Mouse (Mus musculus): Measurements from ENCODE around the gene Spg11.

Gene Spg11

GRCm38 (mm10) chr2:122117961-122118958, at the start of gene Spg11:
Gene Spg11, minus strand, starts transcription at chr2:122118386.
- peak; percentile 91 for DNase-seq (ENCODE audit: low spot score)

DNA sequence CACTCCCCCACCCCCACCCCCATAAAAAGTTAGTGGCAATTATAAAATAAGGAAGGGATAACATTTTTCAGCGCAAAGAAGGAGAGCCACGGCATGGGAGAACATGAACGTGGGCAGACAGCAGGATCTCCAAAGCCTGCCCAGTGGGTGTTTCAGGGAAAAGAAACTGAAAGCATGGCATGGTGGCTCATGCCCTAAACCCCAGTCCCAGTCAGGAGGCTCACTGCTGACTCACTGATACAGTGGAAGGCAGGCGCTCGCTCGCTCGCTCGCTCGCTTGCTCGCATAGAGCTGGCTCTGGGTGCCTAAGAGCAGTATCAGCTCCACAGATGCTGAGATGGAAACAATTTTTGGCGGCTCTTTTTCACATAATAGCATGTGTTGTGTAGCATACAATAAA, 46.1 kb upstream of the Spg11 start:
- DNase-seq (ENCODE audit: low spot score), result no peak

DNA sequence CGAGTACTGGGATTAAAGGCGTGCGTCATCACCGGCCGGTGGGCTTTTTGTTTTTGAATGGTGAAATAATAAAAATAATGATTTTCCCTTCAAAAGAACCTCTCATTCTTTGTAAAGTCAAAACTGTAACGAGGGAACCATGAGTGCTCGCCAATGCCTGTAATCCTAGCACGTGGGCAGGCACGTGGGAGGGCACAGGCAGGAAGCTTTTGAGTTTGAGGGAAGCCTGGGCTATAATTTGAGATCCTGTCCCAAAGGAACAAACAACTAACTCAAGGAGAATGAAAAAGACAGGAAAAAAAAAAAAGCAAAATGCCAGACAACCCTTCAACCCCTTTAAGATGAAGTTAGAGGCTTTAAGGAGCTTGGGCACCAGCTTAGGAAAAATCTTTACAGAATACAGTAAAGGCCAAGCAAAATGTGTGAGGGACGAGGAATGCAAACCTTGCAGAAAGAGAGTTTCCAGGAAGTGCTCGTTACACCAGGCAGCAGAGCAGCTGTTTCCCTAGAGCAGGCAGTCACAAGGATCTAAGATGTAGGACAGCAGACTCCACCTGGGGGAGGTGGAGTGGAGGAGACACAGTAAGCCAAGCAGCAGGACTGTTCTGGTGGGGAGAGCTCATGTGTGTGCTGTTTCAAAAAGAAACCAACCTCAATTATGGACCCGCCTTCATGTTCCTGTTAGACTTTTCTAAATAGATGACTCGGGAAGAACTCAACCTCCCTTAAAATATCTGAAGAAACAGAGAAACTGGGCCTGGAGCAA, 45.4 kb upstream of the Spg11 start:
- no peak for DNase-seq (ENCODE audit: low spot score)

DNA sequence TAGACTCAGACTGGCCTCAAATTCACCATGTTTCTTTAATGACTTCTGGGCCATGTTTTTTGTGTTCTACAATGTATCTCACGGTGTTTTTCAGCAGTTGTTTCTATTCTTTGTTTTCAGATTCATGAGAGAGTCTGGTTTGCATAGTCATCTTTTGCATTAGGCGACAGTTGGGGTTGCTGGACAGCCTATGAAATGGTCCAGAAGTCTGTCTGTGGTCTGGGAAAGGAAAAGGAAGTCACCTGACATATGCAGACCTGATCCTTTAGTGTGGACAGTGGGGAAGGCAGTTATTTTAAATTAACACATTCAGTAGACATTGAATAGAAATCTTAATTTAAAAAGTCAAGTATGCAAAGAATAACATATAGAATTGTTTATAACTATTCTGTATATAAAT, 44.3 kb upstream of the Spg11 start:
- no peak for DNase-seq (ENCODE audit: low spot score)

GRCm38 (mm10) chr2:122161542-122161941, 43.4 kb upstream of the Spg11 start:
- DNase-seq (ENCODE audit: low spot score), result no peak

GRCm38 (mm10) chr2:122160680-122161079, 42.5 kb upstream of the Spg11 start, which contains the start of gene Trim69:
Gene Trim69, plus strand, starts transcription at chr2:122160700.
- peak; percentile 57 for DNase-seq (ENCODE audit: low spot score)

DNA sequence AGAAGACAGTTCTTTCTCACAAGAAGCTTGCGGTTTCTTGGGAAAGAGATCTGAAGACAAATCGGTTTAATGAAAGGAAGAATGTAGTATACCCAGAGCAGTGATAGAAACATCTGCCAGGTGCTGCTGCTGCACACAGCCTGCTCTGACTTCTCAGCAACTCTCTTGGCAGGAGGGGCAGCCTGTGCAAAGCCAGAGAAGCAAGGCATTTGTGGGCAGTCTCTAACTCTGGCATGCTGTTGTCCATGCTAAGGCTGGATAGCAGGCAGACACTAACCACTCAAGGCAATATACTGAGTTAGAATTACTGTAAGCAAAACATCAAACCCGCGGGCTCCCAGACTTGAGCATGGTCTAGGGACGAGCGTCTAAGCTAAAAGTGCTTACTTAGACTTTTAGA, 41.5 kb upstream of the Spg11 start:
- DNase-seq (ENCODE audit: low spot score), result no peak

- DNase-seq (ENCODE audit: low spot score), result no peak
These were observed 40.2 kb upstream of the Spg11 start for GRCm38 (mm10) chr2:122158362-122158802.

GRCm38 (mm10) chr2:122157561-122157960, 39.4 kb upstream of the Spg11 start:
- no peak for DNase-seq (ENCODE audit: low spot score)

DNA sequence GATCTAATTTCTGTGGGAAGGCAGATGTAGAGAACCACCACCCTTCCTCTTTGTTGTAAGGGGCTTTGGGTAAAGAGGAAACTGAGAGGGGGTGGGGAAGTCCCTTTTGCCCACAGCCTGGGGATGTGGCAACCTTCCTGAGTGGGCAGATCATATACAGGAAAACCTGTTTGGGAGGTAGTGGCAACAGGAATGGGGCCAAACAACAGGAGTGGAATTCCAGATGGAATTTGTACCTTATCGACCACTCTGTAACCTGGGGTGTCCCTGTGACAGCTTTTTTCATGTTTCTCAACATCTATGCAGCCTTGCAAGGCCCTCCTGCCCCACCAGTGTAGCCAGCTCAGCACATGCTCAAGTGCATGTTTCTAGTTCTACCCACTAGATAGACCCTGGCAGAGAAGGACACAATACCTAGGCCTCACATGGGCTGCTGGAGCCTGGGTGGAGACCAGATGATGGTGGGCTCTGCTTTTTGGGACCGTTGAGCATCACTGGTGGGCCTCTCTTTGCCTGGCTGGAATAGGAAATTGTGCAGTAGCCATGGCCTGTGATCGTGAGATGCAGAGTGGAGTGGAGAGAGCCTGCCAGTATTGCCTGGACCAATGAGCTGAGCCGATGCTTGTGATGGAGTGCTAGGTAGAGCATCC, 38.0 kb upstream of the Spg11 start:
- DNase-seq (ENCODE audit: low spot score), result no peak

DNA sequence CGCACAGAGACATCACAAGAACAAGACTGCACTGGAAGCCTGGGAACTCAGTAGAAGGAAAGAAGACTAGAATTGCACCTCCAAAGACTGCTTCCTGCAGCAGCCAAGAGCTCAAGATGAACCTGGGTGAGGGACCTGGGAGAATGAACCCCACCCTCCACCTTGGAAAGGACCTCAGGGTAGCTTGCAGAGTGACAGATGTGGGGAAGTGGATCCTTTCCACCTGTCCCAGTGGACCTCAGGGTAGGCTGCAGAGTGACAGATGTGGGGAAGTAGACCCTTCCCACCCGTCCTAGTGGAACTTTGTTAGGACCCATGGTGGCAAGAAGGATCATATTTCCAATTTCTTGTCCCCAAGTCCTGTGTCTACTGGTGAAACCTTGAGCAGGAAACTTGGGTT, 37.1 kb upstream of the Spg11 start:
- no peak for DNase-seq (ENCODE audit: low spot score)

GRCm38 (mm10) chr2:122154479-122154878, 36.3 kb upstream of the Spg11 start:
- no peak for DNase-seq (ENCODE audit: low spot score)

DNA sequence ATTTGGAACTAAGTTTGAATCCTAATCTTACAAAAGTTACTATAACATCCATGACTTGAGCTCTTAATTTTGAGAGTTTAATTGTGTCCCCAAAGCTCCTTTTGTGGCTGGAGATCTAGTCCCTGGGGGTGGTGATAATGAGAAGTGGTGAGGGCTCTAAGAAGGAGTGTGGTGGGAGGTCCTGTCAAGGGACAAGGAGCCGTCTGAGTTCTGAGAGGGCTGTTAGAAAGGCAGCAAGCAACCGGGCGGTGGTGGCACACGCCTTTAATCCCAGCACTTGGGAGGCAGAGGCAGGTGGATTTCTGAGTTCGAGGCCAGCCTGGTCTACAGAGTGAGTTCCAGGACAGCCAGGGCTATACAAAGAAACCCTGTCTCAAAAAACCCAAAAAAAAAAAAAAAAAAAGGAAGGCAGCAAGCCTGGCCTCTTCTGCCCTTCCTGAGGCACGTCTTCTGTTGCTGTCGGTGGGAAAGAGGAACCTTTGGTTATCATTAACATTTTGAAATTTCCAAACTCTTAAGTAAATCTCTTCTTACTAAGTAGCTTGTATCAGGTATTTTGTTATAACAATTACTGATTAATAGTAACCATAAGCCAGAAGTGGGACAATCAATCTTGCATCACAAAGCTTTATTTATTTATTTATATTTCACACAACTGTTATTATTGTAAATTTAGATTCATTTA, 35.6 kb upstream of the Spg11 start:
- no peak for DNase-seq (ENCODE audit: low spot score)

GRCm38 (mm10) chr2:122152850-122153249, 34.7 kb upstream of the Spg11 start:
- DNase-seq (ENCODE audit: low spot score), result no peak

DNA sequence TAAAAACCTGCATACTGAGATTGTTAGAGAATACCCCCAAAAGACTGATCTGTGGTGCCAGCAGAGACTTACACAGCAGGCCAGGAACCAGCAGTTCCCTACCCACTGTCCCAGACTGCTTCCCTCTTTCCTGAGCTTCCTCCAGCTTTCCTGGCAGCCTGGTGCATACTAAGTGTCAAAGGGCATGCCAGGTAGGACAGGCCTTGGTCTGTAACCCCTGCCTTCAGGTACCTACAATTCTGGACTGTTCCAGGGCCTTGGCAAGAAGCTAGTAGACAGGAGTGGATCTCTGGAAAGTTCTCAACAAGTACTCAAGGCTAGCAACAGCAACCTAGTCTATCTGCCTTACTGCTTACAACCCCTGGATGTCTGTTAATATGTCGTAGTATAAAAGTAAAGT, 33.0 kb upstream of the Spg11 start:
- DNase-seq (ENCODE audit: low spot score), result no peak

GRCm38 (mm10) chr2:122149716-122150115, 31.5 kb upstream of the Spg11 start:
- no peak for DNase-seq (ENCODE audit: low spot score)

DNA sequence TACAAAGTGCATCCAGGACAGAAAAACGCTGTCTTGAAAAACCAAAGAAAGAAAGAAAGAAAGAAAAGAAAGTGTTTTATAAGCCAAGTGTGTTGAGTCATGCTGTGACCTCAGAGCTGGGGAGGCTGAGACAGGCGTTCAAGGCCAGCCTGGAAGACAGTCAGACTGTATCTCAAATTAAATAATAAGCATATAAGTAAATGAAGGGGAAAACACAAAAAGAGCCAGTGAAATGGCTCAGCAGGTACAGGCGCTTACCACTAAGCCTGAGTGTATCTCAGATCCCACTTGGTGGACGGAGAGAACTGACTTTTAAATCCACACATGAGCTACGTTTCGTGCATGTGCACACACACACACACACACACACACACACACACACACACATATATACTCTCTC, 31.1 kb upstream of the Spg11 start:
- no peak for DNase-seq (ENCODE audit: low spot score)

- DNase-seq (ENCODE audit: low spot score), result no peak
These were observed 30.2 kb upstream of the Spg11 start for GRCm38 (mm10) chr2:122148242-122148917.

GRCm38 (mm10) chr2:122147508-122148241, 29.5 kb upstream of the Spg11 start, which contains the start of gene B2m:
Gene B2m, plus strand, starts transcription at chr2:122147686.
- DNase-seq (ENCODE audit: low spot score), result peak; percentile 79

- DNase-seq (ENCODE audit: low spot score), result no peak
These were observed 28.5 kb upstream of the Spg11 start for GRCm38 (mm10) chr2:122146687-122147086.
